Mouse (Mus musculus) layer of hippocampus, postnatal 10 days (tissue): Measurements from ENCODE around the gene Gas2l1. TPM values are rescaled to one million over a fixed set of nuclear protein-coding genes. Genes with fewer than 3 reads are reported as not detected.

Experiments used
- DNase-seq, 2 experiments: peaks; one replicate each; pipeline ENCODE4 v3.0.0; 2021; ENCODE audit warnings: low spot score in 2 of 2
- total RNA-seq, 2 experiments: library from RNA; stranded (reverse); gene quantifications; 2 replicates each; pipeline ENCODE4 v1.2.3; 2021

The Gas2l1 gene
- total RNA-seq, 2 experiments from 2014 or later = 50.2 to 54.7 TPM

- no peak for DNase-seq
These were observed 1.9 kb upstream of the Gas2l1 start for GRCm38 (mm10) chr11:5067063-5067462.

- DNase-seq = no peak
These were observed 658 bp downstream of the Gas2l1 start for GRCm38 (mm10) chr11:5064282-5065055.

GRCm38 (mm10) chr11:5063561-5064281 is 1.4 kb downstream of the Gas2l1 start:
- DNase-seq = peak in 1 of 2 experiments; percentile 54

GRCm38 (mm10) chr11:5062860-5063505 is 2.1 kb downstream of the Gas2l1 start:
- DNase-seq = no peak

GRCm38 (mm10) chr11:5062326-5062725 is 2.8 kb downstream of the Gas2l1 start:
- DNase-seq = no peak

- DNase-seq = peak; percentile 91 to 94
These were observed 3.6 kb downstream of the Gas2l1 start for GRCm38 (mm10) chr11:5061413-5062139.

GRCm38 (mm10) chr11:5060756-5061412 is 4.2 kb downstream of the Gas2l1 start:
- DNase-seq = peak in 1 of 2 experiments; percentile 39

- peak; percentile 66 to 74 for DNase-seq
These were observed 5.4 kb downstream of the Gas2l1 start for GRCm38 (mm10) chr11:5059704-5060156.

GRCm38 (mm10) chr11:5059230-5059629 is 5.9 kb downstream of the Gas2l1 start:
- DNase-seq = no peak

- DNase-seq = no peak
These were observed 6.3 kb downstream of the Gas2l1 start for GRCm38 (mm10) chr11:5058783-5059182.

- DNase-seq = peak; percentile 46 to 54
These were observed 7.1 kb downstream of the Gas2l1 start, which contains the start of gene Rasl10a for GRCm38 (mm10) chr11:5057856-5058641. TSS of gene Rasl10a (plus strand) at chr11:5058128.

GRCm38 (mm10) chr11:5057541-5057855 is 7.6 kb downstream of the Gas2l1 start:
- DNase-seq = no peak

GRCm38 (mm10) chr11:5057064-5057463 is 8.1 kb downstream of the Gas2l1 start:
- DNase-seq = no peak

GRCm38 (mm10) chr11:5055945-5056938 is 8.9 kb downstream of the Gas2l1 start:
- no peak for DNase-seq

GRCm38 (mm10) chr11:5054874-5055273 is 10.3 kb downstream of the Gas2l1 start:
- no peak for DNase-seq

GRCm38 (mm10) chr11:5054151-5054550 is 11.0 kb downstream of the Gas2l1 start:
- no peak for DNase-seq

- DNase-seq = no peak
These were observed 12.8 kb downstream of the Gas2l1 start for GRCm38 (mm10) chr11:5052200-5052854.

GRCm38 (mm10) chr11:5051629-5052028 is 13.5 kb downstream of the Gas2l1 start:
- DNase-seq = no peak
